Mouse (Mus musculus): Measurements from ENCODE around the gene Rhox4f. TPM values are rescaled to one million over a fixed set of nuclear protein-coding genes. Genes with fewer than 3 reads are reported as not detected.
"Not testable (repeated sequence)": the region's sequence is repeated elsewhere in the genome, so short reads cannot be mapped to it uniquely, and the experiment has no call there.

The Rhox4f gene
- not detected in 2 replicates for polyA plus RNA-seq (2012)

DNA sequence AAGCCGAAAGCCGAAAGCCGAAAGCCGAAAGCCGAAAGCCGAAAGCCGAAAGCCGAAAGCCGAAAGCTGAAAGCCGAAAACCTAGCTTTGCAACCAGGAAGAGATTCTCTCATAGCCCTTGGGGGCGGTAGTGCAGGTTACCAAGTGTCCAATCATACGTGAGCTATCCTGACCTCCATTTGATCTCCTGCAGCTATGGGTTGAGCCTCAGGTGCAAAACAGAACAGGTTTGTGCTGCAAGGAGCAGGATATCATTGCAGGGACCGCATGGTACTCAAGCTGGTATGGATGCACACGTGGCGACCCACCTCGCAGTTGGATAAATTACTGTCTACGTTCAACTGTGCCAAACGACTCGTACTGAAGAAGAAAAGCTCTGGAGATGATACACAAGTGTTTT, at the start of gene Rhox4f:
Gene Rhox4f (minus strand): TSS at position 101 of the 400 bp plus-strand sequence.
- not testable (repeated sequence) for TF ChIP-seq GATA1 (IDR thresholded peaks at IDR 0.05; ENCODE audit: low read length)

- TF ChIP-seq GATA1 (IDR thresholded peaks at IDR 0.05; ENCODE audit: low read length) = not testable (repeated sequence)
Measured at GRCm38 (mm10) chrX:37651227-37651626, 43.7 kb upstream of the Rhox4f start, which contains the start of gene Rhox4g. Gene Rhox4g (minus strand): TSS chrX:37651327.

- not testable (repeated sequence) for TF ChIP-seq GATA1 (IDR thresholded peaks at IDR 0.05; ENCODE audit: low read length)
Measured at GRCm38 (mm10) chrX:37643370-37643769, 35.9 kb upstream of the Rhox4f start, which contains the start of gene Rhox2g. Gene Rhox2g (minus strand): TSS chrX:37643470.

- not testable (repeated sequence) for TF ChIP-seq GATA1 (IDR thresholded peaks at IDR 0.05; ENCODE audit: low read length)
Measured at GRCm38 (mm10) chrX:37628512-37628911, 21.0 kb upstream of the Rhox4f start, which contains the start of gene Rhox3g. Gene Rhox3g (minus strand): TSS chrX:37628612.

- TF ChIP-seq GATA1 (IDR thresholded peaks at IDR 0.05; ENCODE audit: low read length) = not testable (repeated sequence)
Measured at GRCm38 (mm10) chrX:37580692-37581091, 26.8 kb downstream of the Rhox4f start, which contains the start of gene Rhox3f. Gene Rhox3f (plus strand): TSS chrX:37580992.

DNA sequence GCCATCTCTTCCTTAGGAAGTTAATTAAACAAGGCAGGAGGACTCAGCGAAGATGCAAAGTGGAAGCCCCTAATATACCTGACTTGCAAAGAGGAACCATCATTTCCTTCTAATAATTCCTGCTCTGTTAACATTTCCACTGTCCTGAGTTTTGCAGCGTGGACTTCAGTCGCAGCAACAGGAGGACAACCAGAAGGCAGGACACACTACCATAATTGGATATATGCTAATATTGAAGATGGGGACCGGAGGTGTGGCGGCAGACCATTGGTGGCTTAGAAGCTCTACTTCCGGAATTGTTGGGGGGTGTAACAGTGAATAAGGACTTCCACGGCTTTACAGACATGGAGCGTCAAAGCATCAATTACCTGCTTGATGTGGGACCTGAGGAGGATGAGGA, 36.4 kb downstream of the Rhox4f start, which contains the start of gene Rhox2f:
Gene Rhox2f (plus strand): TSS at position 301 of the 400 bp plus-strand sequence.
- TF ChIP-seq GATA1 (IDR thresholded peaks at IDR 0.05; ENCODE audit: low read length) = not testable (repeated sequence)

- not testable (repeated sequence) for TF ChIP-seq GATA1 (IDR thresholded peaks at IDR 0.05; ENCODE audit: low read length)
Measured at GRCm38 (mm10) chrX:37557112-37557511, 50.4 kb downstream of the Rhox4f start, which contains the start of gene Rhox4e. Gene Rhox4e (plus strand): TSS chrX:37557412.

Other genes starting within 250 kb of the Rhox4f start
- gene Rhox3a2, start 227.7 kb downstream of the Rhox4f start, polyA plus RNA-seq (2012) = not detected in 2 replicates
- gene Rhox4a2, start 216.9 kb downstream of the Rhox4f start, polyA plus RNA-seq (2012) = not detected in 2 replicates
- gene Rhox2b, start 195.6 kb downstream of the Rhox4f start, polyA plus RNA-seq (2012) = not detected in 2 replicates
- gene Rhox4b, start 175.2 kb downstream of the Rhox4f start, polyA plus RNA-seq (2012) = not detected in 2 replicates
- gene Rhox2c, start 154.0 kb downstream of the Rhox4f start, polyA plus RNA-seq (2012) = not detected in 2 replicates
- gene Rhox3c, start 149.1 kb downstream of the Rhox4f start, polyA plus RNA-seq (2012) = not detected in 2 replicates
- not detected in 2 replicates for gene Rhox4c, start 127.4 kb downstream of the Rhox4f start, polyA plus RNA-seq (2012)
- gene Rhox2d, start 114.3 kb downstream of the Rhox4f start, polyA plus RNA-seq (2012) = 0.12 and 0.18 TPM in 2 replicates
- gene Rhox4d, start 93.3 kb downstream of the Rhox4f start, polyA plus RNA-seq (2012) = not detected in 2 replicates
- gene Rhox2e, start 77.3 kb downstream of the Rhox4f start, polyA plus RNA-seq (2012) = not detected in 2 replicates
- gene Rhox3e, start 65.7 kb downstream of the Rhox4f start, polyA plus RNA-seq (2012) = not detected in 2 replicates
- not detected in 2 replicates for gene Rhox4e, start 50.3 kb downstream of the Rhox4f start, polyA plus RNA-seq (2012)
- not detected in 2 replicates for gene Rhox2f, start 36.3 kb downstream of the Rhox4f start, polyA plus RNA-seq (2012)
- gene Rhox3f, start 26.7 kb downstream of the Rhox4f start, polyA plus RNA-seq (2012) = not detected in 2 replicates
- gene Rhox3g, start 20.9 kb upstream of the Rhox4f start, polyA plus RNA-seq (2012) = not detected in 2 replicates
- not detected in 2 replicates for gene Rhox2g, start 35.8 kb upstream of the Rhox4f start, polyA plus RNA-seq (2012)
- not detected in 2 replicates for gene Rhox4g, start 43.6 kb upstream of the Rhox4f start, polyA plus RNA-seq (2012)
- not detected in 2 replicates for gene Rhox3h, start 61.1 kb upstream of the Rhox4f start, polyA plus RNA-seq (2012)
- 0.17 and 0.24 TPM in 2 replicates for gene Rhox2h, start 65.6 kb upstream of the Rhox4f start, polyA plus RNA-seq (2012)
- gene Rhox5, start 197.1 kb upstream of the Rhox4f start, polyA plus RNA-seq (2012) = 1.1 and 1.5 TPM in 2 replicates
- not detected in 2 replicates for gene Rhox6, start 219.2 kb upstream of the Rhox4f start, polyA plus RNA-seq (2012)
- gene Rhox7a, start 224.0 kb upstream of the Rhox4f start, polyA plus RNA-seq (2012) = not detected in 2 replicates

All from G1E-ER4 (cell line).